Mouse (Mus musculus) c-Kit-positive CD71-positive TER-119-positive erythroid progenitor cells, embryonic 14.5 days (primary cell): ENCODE data around the gene Serpina10.
"Not testable (repeated sequence)": the region's sequence is repeated elsewhere in the genome, so short reads cannot be mapped to it uniquely, and the experiment has no call there.

Experiments
- DNase-seq: peaks from one replicate; pipeline ENCODE4 v3.0.0-alpha.2; 2013; ENCODE audit warnings: low spot score

The Serpina10 gene

GRCm38 (mm10) chr12:103631203-103631612, at the start of gene Serpina10:
Serpina10 (minus strand) TSS chr12:103631444.
- DNase-seq, result no peak

- DNase-seq, result not testable (repeated sequence)
Measured at GRCm38 (mm10) chr12:103679853-103680252, 48.6 kb upstream of the Serpina10 start.

- DNase-seq, result no peak
Measured at GRCm38 (mm10) chr12:103676039-103676438, 44.8 kb upstream of the Serpina10 start, which contains the start of gene Serpina16. Serpina16 (minus strand) TSS chr12:103676139.

GRCm38 (mm10) chr12:103673179-103673578, 41.9 kb upstream of the Serpina10 start:
- DNase-seq, result no peak

GRCm38 (mm10) chr12:103671483-103671882, 40.2 kb upstream of the Serpina10 start:
- DNase-seq, result no peak

- DNase-seq, result no peak
Measured at GRCm38 (mm10) chr12:103670964-103671363, 39.7 kb upstream of the Serpina10 start.

GRCm38 (mm10) chr12:103670344-103670743, 39.1 kb upstream of the Serpina10 start:
- no peak for DNase-seq

- no peak for DNase-seq
Measured at GRCm38 (mm10) chr12:103665286-103665685, 34.0 kb upstream of the Serpina10 start.

GRCm38 (mm10) chr12:103662053-103662452, 30.8 kb upstream of the Serpina10 start:
- DNase-seq, result not testable (repeated sequence)

GRCm38 (mm10) chr12:103660076-103660475, 28.8 kb upstream of the Serpina10 start:
- no peak for DNase-seq

- no peak for DNase-seq
Measured at GRCm38 (mm10) chr12:103659171-103659570, 27.9 kb upstream of the Serpina10 start.

GRCm38 (mm10) chr12:103657991-103658390, 26.7 kb upstream of the Serpina10 start:
- no peak for DNase-seq

- DNase-seq, result no peak
Measured at GRCm38 (mm10) chr12:103656848-103657626, 25.8 kb upstream of the Serpina10 start, which contains the start of gene Serpina6. Serpina6 (minus strand) TSS chr12:103657212.

GRCm38 (mm10) chr12:103655123-103656044, 24.1 kb upstream of the Serpina10 start:
- DNase-seq, result no peak

- no peak for DNase-seq
Measured at GRCm38 (mm10) chr12:103653836-103654235, 22.6 kb upstream of the Serpina10 start.

- DNase-seq, result no peak
Measured at GRCm38 (mm10) chr12:103646314-103646713, 15.1 kb upstream of the Serpina10 start.

- DNase-seq, result no peak
Measured at GRCm38 (mm10) chr12:103644601-103645000, 13.4 kb upstream of the Serpina10 start.

- no peak for DNase-seq
Measured at GRCm38 (mm10) chr12:103643818-103644217, 12.6 kb upstream of the Serpina10 start.

- DNase-seq, result peak; percentile 37
Measured at GRCm38 (mm10) chr12:103643336-103643735, 12.1 kb upstream of the Serpina10 start.

- no peak for DNase-seq
Measured at GRCm38 (mm10) chr12:103635846-103636245, 4.6 kb upstream of the Serpina10 start.

- DNase-seq, result no peak
Measured at GRCm38 (mm10) chr12:103634430-103634829, 3.2 kb upstream of the Serpina10 start.

- no peak for DNase-seq
Measured at GRCm38 (mm10) chr12:103616860-103617261, 14.4 kb downstream of the Serpina10 start.

- DNase-seq, result no peak
Measured at GRCm38 (mm10) chr12:103615734-103616133, 15.5 kb downstream of the Serpina10 start.
